Mouse (Mus musculus) naive thymus-derived CD4-positive, alpha-beta T cell, adult 2 months (primary cell): ENCODE results near the gene Erg28.

ENCODE experiments used
- DNase-seq: peaks from one replicate; pipeline ENCODE4 v3.0.0-alpha.2; 2011; ENCODE audit warnings: low read depth

Gene Erg28

DNA sequence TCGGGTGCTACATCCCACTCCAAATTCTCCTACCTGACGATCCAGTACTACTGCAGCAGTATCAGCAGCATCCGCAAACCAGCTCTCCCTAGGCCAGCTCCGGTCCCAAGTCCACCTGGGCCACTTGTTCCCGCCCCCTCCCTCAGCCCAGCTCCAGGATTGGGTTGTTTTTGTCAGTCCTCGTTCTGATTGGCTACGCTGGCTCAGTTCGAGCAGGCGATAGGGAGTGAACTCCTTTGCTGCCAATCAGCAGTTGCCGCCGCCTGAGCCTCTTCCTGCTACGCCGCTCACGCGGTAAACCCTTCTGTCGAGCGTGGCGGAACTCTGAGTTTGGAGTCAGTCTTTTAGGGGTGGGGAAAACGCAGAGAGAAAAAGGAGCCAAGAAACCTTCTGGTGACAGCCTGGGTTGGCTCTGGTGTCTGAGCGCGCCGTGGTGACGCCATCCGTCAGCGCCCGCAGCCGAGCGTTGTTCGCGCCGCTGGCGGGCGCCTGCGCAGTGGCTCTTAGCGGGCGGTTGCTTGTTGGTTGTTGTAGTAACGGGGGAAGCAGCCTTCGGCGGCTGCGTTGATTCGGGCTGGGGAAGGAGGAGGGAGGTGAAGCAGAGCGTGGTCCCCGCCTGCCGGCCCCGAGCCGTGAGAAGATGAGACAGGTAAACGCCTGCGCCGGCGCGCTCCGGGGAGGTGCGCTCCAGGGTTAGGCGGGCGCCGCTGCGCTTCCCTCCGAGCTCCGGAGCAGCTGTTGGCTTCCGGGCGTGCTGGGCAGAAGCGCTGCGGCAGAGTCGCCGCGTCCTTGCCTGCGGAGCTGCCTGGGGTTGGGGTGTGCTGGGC is at the start of gene Erg28, which contains the start of gene Ttll5:
Erg28 (minus strand) TSS at position 113 of the 827 bp plus-strand sequence.
Ttll5 (plus strand) TSS at position 222 of the 827 bp plus-strand sequence.
- peak; percentile 98 for DNase-seq

DNA sequence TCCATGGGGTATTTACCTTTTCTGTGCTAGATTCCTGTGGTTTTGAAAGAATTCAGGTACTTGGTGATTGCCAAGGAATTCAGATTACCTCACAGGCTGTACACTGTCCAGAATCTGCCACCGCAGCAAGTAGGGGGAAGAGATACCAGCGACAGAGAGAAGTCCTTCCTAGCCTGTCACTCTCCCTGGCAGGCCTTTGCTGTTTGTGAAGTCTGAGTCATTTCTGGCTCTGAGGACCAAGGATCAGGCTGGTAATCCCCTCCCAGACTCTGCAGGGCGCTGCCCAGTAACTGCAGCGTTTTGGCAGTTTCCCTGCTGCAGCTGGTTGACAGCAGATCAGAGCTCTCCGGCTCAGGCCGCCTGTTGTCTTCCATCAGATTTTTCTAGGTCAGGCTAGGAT is 45.1 kb upstream of the Erg28 start:
- no peak for DNase-seq

DNA sequence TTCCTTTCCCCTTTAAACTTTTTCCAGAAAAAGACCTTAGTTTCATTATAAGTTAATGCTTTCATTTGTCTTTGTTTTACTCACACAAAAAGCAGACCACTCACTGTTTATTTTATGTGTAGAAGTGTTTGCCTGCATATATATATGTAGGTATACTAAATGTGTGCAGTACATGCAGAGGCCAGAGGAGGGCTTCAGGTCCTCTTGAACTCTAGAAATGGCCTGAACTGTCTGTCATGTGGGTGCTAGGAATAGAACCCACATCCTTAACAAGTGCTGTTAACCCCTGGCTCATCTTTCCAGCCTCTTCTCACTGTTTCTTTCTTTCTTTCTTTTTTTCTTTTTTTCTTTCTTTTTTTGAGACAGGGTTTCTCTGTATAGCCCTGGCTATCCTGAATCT is 42.8 kb upstream of the Erg28 start:
- DNase-seq, result peak; percentile 13

DNA sequence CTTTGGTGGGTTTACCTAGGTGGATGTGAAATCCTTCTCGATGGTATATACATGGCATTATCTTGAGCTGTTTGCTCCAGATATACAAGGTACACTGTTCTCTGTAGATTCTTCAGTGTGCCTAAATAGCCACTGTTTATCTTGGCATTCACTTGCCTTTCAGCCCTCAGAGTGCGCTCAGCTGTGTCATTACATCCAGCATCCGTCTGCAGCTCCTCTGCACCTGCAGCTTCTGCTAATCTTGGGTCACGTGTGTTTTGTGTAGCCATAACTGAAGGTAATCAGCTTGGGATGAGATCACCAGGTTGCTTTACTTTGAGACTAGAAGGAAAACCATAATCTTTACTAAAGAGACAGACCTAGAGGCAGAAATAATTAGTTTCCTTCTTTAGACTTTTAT is 42.3 kb upstream of the Erg28 start:
- no peak for DNase-seq

DNA sequence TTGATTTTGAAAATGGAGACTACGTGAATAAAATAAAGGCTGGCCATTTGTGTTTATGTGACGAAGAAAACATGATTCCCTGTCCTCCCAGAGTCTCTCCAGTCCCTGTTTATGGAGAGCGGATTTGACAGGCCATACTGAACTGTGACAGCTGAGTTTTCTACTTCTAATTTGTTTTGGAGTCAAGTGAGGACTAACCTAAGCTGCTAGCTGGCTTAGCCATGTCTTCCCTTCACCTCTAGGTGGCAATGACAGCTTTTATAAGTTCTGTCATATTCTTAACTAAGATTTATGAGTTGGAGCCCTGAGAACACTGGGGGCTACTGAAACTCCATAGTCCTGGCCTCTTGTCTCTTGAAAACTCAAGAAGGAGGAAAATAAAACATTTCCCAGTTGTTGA is 41.2 kb upstream of the Erg28 start:
- peak; percentile 40 for DNase-seq

DNA sequence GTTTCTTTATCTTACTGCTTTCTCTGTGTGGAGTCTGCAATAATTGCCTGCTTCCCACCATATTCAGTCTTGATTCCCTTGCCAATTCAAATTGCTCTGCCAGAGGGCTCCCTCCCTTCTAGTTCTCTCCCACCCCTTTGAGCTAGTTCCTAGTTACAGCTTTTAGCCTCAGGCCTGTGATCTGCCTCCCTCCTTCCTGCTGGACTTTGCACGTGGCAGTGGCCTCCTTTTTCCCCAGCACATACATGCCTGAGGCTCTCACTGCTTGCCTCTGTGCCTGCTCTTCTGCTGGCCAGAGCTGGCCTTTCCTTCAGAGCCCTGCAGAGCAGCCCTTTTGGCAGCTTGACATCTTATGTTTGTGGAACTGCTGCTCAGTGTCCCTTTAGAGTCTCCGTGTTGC is 38.2 kb upstream of the Erg28 start:
- no peak for DNase-seq

DNA sequence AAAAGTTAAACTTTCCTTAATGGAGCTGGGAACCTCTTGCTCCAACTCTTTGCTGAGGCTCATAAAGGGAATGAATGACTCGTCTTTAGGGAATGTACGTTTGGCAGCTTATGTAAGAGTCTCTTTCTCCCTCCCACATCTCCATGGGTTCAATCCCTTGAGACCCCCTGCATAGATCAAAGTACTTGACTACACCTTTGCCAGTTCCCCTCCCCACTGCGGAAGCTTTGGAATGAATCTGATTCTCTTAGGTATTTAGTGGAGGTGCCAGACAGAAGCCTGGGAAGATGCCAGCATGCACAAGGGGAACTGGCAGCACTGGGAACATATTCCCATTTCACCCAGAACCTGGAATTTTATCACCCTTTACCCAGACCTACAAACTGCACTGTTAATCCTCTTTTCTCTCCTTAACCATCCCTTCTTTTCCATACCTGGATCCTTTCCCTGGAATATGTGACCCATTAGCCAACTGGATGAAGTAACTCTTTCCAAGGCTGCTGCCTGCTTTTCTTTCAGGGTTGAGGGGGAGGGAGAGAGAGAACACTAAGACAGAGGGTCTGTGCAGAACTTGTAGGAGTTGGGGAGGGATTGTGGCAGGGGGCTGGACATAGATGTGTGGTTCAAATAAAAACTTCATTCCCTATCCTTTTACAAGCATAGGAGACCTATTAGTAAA is 35.3 kb upstream of the Erg28 start:
- DNase-seq, result no peak

DNA sequence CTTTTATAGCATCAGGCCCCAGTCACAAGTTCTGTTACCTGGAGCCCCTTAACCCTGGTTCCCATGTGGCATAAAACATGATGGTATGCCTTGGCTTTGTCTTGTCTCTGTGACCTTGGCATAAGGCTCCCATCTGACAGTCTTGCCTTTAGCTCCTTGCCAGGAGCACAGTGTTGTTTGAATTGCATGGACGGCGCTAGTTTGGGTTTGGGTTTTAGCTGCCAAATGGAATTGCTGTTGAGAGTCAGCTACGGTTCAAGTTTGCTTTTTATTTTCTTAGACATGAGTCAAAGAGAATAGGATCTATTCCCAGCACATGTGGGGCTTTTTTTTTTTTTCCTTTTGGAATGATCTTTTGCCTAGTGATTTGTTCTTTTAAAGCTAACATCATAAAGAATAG is 34.8 kb upstream of the Erg28 start:
- no peak for DNase-seq

DNA sequence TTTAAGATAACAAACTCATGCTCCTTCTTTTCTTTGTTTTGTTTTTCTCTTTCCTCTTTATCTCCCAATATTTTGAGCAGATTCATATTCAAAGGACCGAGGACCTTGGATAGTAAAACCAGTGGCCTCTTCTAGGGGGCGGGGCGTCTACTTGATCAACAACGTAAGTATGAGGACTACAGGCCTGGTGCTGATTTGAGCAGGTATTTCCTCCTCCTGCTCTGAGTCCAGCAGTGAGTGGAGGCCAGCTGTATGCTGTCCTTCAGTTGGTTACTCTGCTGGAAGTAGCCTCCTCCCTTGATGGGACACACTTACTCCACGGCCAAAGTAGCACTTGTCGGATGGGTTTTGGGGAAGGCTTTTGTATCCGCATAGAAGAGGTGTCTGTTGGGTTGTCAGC is 33.0 kb upstream of the Erg28 start:
- DNase-seq, result no peak

DNA sequence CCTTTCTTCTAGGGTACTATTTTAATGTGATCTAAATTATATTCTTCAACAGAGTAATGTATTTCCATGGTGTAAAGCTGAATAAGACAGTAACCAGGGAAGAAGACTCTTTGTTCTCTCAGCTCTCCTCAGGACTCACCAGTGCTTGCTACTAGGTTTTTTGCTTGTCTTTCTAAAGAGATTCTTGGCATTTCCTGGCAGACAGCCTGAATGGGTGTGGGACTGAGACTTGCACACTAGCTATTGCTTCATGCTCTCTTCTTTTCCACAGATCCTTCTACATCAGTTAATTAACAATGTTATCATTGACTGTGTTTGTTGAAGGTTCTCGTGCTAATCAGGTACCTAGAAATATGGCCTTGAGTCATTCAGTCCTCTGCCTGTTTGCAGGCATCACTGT is 29.9 kb upstream of the Erg28 start:
- no peak for DNase-seq

DNA sequence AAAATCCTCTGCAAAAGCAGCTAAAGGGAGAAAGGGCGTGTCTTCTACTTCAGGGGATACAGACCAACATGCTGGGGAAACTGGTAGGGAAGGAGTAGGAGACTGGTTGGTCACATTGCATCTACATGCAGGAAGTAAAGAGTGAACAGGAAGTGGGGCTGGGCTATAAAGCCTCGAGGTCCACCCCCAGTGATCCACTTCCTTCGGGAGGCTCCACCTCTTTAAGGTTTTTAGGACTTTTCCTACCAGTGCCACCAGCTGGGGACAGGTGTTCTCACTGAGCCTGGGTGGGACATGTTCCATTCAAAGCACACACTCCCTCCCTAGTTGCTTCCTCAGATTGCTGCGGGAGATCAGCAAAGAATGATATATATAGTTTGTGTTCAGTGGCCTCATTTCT is 29.5 kb upstream of the Erg28 start:
- DNase-seq, result no peak

DNA sequence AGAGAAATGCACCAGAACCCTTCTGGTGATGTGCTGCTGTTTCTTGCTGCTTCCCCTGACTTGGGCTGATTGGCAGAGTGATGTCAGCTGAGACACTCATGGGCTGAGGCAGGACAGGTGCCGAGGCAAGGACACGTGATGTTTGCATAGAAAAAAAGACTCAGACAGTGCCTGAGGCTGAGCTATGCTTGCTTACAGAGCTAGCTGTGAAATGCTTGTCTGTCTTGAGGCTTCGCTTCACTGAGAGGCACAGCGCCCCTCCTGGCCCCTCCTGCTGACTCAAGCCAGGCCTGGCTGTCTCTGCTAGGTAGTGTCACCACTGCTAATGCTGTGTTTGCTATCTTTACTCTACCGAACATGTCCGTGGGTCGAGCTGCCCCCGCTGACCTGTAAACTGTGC is 26.3 kb upstream of the Erg28 start:
- no peak for DNase-seq

DNA sequence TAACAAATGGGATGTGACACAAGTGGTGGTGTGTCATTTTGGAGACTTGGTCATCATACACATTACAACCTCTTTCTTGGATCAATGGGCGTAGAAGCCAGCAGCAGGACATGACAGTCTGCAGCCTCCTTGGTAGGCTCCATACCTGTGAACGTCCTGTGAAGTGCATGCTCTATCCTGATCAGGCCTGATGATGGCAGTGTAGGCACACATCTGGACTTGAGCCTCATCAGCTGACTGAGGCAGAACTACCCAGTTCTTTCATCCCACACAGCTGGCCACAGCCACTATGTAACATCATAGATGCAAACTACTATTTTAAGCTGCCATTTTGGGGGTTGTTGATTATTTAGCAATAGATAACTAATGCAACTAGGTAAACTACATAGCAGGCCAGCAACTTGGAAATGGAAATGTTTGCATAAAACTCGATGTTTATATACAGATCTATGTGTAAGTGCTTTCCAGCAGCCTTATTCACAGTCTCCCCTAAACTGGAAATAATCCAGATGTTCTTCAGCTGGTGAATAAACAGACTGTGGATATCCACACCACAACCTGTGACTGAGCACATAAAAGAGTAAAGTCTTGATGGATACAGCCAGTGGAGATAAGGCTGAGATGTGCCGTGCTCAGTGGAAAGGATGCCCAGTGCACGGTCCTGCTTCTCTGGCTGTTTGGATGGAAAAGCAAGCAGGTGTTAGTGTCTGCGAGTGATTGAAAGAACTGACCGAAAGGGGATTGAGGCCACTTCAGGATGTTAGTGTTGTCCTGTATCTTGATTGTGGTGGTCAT is 24.0 kb upstream of the Erg28 start:
- peak; percentile 46 for DNase-seq

DNA sequence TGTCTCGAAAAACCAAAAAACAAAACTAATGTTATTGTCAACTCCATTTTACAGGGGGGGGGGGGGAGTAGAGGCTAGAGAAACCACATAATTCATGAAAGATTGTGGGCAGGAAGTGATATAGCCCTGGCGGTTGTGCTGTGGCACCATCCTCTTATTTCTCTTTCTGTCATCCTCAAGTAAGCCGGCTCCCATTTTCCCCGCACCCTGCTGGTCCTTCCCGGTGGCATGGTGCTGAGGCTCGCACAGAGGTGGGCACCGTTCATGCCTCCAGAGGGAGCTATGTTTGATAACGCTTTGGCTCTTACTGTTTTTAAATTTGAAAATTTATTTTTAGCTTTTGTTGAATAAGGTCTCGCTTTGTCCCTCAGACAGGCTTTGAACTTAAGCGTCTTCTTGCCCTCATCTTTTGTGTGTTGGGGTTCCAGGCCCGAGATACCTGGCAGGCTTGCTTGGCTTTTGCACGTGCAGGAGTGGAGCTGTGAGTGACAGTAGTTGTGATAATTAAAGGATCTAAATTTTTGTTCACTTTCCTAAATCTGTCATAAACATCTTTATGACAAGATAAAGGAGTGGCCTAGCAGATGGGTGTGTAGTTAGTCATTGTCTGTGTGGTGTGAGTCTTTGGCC is 15.1 kb upstream of the Erg28 start:
- peak; percentile 49 for DNase-seq

DNA sequence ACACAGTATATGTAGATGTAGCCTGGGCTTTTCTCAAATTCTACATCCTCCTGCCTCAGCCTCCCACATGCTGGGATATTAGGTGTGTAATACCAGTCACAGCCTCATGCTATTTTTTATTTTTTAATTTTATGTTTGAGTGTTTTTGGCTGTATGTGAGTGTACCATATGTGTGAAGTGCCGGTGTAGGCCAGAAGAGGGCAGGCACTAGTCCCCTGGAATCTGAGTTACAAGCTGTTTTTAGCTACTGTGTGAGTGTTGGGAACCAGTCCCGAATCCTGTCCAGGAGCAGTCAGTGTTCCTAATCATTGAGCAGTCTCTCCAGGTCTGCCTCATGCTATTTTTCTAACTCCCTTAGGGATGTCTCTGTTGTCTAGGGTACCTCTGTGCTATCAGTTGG is 13.4 kb upstream of the Erg28 start:
- no peak for DNase-seq

DNA sequence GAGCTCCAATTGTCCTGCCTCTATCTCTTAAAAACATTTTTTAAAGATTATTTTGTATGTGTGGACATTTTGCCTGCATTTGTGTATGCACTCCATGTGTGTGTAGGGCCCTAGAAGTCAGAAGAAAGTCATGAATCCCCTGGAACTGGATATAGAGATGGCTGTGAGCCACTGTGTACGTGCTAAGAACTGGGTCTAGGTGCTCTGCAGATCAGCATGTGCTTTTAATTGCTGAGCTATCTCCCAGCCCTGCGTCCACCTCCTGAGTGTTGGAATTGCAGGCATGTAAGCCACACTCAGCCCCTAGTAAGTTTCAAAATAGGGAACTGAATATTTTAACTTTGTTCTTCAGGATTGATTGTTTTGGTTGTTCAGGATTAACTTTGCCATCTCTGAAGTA is 10.2 kb upstream of the Erg28 start:
- no peak for DNase-seq

DNA sequence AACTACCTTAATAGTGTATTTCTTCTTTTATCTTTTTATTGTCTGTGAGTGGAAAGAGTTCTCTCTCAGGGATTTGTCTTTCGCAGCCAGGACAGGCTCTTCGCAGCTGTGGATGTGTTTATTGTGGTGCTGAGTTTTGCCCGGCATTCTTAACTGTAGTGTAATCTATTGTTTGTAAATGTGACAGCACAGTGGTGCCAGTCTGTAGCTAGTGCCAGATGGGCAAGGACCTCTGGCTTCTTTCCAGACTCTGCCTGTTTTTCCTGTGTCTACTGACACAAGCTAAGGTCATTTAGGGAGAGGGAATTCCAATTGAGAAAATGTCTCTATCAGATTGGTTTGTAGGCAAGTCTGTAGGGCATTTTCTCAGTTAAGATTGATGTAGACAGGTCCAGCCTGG is 6.3 kb upstream of the Erg28 start:
- DNase-seq, result no peak

DNA sequence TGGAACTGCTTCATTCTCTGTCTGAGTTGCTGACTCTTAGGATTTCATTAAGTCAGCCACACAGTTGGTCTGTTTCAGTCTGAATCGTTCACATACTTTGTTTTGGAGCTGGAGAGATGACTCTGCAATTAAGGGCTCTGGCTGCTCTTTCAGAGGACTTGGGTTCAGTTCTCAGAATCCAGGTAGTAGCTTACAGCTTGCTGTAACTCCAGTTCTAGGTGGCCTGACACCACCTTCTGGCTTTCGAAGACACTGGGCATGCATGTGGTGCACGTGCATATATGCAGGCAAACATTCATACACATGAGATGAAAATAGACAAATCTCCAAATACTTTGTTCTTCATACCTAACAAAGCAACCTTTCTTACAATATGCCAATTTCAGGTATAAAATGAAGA is 5.5 kb upstream of the Erg28 start:
- no peak for DNase-seq

DNA sequence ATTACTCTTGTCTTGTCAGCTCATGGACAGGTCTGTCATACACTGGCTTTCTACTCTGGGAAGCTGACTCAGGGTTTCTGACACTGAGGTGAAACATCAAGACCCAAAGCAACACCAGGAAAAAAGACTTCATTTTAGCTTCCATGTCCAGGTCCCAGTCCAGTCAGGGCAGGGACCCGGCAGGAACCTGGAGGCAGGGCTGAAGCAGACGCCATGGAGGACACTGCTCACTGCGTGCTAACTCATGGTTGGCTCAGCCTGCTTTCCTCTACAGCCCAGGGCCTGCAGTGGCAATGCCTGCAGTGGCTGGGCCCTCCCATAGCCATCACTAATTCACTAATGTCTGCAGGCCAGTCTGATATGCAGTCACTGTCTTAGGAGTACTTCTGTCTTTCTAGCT is 4.5 kb upstream of the Erg28 start:
- DNase-seq, result no peak

DNA sequence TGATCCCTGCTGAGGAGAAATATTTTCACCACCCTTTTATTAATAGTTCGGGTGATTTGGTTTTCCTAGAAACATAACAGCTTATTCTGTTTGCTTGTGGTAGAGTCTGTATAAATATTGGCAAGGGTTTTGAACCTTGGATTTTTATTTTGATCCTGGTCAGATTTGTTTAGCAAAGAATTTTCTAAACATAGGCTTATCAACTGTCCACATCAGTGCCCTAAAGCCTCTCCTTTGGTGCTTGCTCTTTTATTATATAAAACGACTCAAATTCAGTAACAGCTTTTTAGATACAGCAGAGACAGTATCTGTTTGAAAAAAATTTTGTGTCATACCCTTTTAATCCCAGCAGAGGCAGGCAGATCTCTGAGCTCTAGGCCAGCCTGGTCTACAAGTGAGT is 1.5 kb upstream of the Erg28 start:
- no peak for DNase-seq

DNA sequence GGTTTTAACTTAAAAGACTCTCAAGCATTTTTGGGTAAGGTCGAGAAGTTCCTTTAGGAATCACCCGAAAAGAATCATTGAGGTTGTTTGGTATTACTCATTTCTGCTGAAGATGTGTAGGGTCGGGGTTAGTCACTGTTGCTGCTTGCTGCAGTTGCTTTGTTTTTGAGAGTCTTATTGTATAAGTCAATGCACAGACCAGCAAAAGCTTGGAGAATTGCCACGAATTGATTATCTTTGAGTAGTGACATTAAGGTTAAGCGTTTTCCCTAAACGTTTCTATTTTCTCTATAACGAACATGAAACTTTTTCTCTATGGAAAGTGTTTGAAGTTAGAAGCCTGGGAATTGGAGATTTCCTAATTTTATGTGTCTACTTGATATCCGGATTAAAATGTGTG is 1.0 kb upstream of the Erg28 start:
- DNase-seq, result no peak

DNA sequence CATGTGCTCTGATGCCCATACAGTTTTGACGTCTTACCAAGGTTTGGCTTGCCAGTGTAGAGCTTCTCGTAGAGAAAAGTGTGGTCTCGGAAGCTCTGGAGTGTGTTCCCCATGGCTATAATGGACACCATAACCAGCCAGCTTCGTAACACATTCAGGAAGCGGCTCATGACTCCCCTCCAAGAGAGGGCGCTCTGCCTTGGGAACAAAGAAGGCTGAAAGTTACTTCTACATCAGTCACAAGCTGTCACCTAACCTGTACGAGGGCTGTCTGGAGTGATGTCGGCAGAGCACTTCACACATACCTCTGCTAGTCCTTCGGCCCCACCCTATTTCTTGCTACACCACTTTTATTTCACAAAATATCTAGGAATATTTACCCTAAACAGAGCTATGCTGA is 2.3 kb downstream of the Erg28 start:
- no peak for DNase-seq
